1 mouse cellular context compared by ENCODE assay signal in genomic region chr5:52776466-52777354, GRCm38 (mm10).
TF ChIP-seq lines count a peak whose summit lies in the region.

No protein-coding gene starts in this region.

TF ChIP-seq in MEL, 35 proteins besides CTCF, POLR2A, EP300 and RAD21 (continued from another document):
- peak; percentile 62 for TF ChIP-seq HCFC1 (IDR thresholded peaks at IDR 0.05; ENCODE audit: low read depth, low read length)
- TF ChIP-seq ETS1 (IDR thresholded peaks at IDR 0.05; ENCODE audit: low read depth, low read length) = peak; percentile 87
- TF ChIP-seq GATA1 (IDR thresholded peaks at IDR 0.05; ENCODE audit: low read depth, low read length) = peak; percentile 94
- TF ChIP-seq ELF1 (IDR thresholded peaks at IDR 0.05; ENCODE audit: low read depth, low read length) = 0 out of 2 replicates have a peak, but pooled peaks have one; percentile 19
- TF ChIP-seq RCOR1 (IDR thresholded peaks at IDR 0.05; ENCODE audit: low read depth, low read length) = peak; percentile 55; the same call in 1 of the 2 replicates
